ENCODE assay signal across 8 mouse cellular contexts in the genomic region with DNA sequence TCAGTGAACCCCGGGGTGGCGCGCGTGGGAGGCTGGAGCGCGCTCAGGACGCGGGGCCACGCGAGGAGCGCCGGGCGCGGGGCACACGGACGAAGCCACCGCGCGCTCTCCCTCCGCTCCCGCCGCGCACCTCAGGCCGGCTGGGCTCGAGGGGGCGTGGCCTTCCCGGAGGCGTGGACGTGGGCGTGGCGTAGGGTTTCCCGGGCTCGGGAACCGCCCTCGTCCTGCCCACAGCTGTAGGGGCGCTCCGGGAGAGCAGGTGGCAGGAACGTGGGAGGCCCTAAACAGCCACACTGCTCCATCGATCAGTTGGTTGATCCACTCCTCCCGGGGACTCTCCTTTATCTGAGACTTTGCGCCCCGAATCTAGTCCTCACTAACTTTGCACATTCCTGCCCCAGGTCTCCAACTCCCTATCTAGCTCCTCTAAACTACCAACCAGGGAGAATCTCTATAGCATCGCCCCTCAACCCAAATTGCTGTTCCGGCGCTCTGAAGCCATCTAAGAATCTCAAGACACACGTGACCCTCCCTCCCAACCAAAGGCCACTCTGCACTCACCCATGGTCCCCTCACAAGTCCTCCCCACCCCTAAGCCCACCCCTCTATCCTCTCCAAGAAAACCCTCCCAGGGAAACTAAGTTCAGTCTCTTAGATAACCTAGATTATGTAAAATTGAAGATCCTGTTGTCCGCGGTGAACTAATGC. TPM values are rescaled to one million over a fixed set of nuclear protein-coding genes. Genes with fewer than 3 reads are reported as not detected.
DNase-seq lines count a peak whose midpoint lies in the region; ATAC-seq and TF ChIP-seq lines count a peak whose summit lies in the region.

Gene Nrtn, minus strand, starts transcription at position 115 of the 708 bp plus-strand sequence.

- H3K4me1 ChIP-seq in hindbrain, embryonic 11.5 days (replicated peaks; ENCODE audit: control insufficient read depth, insufficient read depth, low read length) = peaks cover 9% of the 10 kb centered on the region

- ATAC-seq in Patski = peak; percentile 82
- peak; percentile 53 for ATAC-seq in hindbrain, embryonic 11.5 days (ENCODE audit: low FRiP score)
- peak; percentile 54 for ATAC-seq in megakaryocyte progenitor cell, adult 5-6 weeks (replicated peaks; ENCODE audit: poor library complexity)

- H3K4me3 ChIP-seq in hindbrain, embryonic 11.5 days (ENCODE audit: low read depth, low read length) = peak within 1 kb of the TSS; percentile 37

- CTCF ChIA-PET in Patski (lab: Charles Lee) = interaction anchor here (0.7 kb wide), 1 partner anchor 49 kb away, joined by 3 read pairs; no protein-coding TSS in a partner anchor

- WGBS in hindbrain, embryonic 11.5 days = under 1% methylated on average over 48 of the region's 48 CpGs

- H3K9me3 ChIP-seq in hindbrain, embryonic 11.5 days (ENCODE audit: control insufficient read depth, low read length) = no peaks in the 10 kb centered on the region

- H3K27me3 ChIP-seq in Patski = peaks cover 7% of the 10 kb centered on the region
- peaks cover 50% of the 10 kb centered on the region for H3K27me3 ChIP-seq in hindbrain, embryonic 11.5 days (ENCODE audit: control insufficient read depth, insufficient read depth, low read length)

- H3K27ac ChIP-seq in hindbrain, embryonic 11.5 days (ENCODE audit: low read depth, low read length) = no peak within 1 kb of the TSS

- intact Hi-C loops in left cerebral cortex, postnatal 25 days (cut with DNase I) = no loop called here

- in situ Hi-C loops in Patski (cut with MboI; ENCODE audit: low pct_unique_long_range_greater_than_20kb) = loop anchor here (5.0 kb wide), 1 partner anchor 40 kb away; the partner anchor contains the start of genes Ndufa11 and Vmac

- H3K4me2 ChIP-seq in hindbrain, embryonic 11.5 days (replicated peaks; ENCODE audit: low read depth, low read length) = peak within 1 kb of the TSS; percentile 95

- TF ChIP-seq CTCF in Patski (IDR thresholded peaks at IDR 0.05) = no peak

- peak within 1 kb of the TSS; percentile 44 for H3K9ac ChIP-seq in hindbrain, embryonic 11.5 days (ENCODE audit: low read depth, low read length)

- H3K36me3 ChIP-seq in hindbrain, embryonic 11.5 days (ENCODE audit: control insufficient read depth, insufficient read depth, low read length) = no peaks in the 10 kb centered on the region

- no peak for DNase-seq in Patski (ENCODE audit: low read depth, low spot score)
- DNase-seq in cerebellum, adult 8-10 months = peak; percentile 33
- DNase-seq in frontal cortex, postnatal 36 days (ENCODE audit: low spot score in 2 of 2) = peak; percentile 40 to 60
- DNase-seq in hindbrain, embryonic 11.5 days (ENCODE audit: low spot score) = peak; percentile 86
- peak; percentile 50 to 70 for DNase-seq in left cerebral cortex, postnatal 25 days (ENCODE audit: low spot score in 2 of 2)
- DNase-seq in skeletal muscle tissue, adult 2 months (ENCODE audit: low read depth, low spot score) = peak; percentile 53
- no peak for DNase-seq in natural killer cell, adult 2 months (ENCODE audit: low spot score in 2 of 2)

- POLR2A ChIA-PET in Patski (lab: Charles Lee) = no interaction called here

RNA-seq across cellular contexts. Expression of gene Nrtn, which starts in this region (rescaled TPM):
- polyA plus RNA-seq in Patski (2021) = 7.1 TPM
- 4.4 and 4.6 TPM in 2 replicates for polyA plus RNA-seq in hindbrain, embryonic 11.5 days (2014; fragmentation: Nextera tagmentation; extraction: Ambion mirVana)
- total RNA-seq in left cerebral cortex, postnatal 25 days (2021) = 1 to 10 TPM; 3.8 to 4.1 TPM
- total RNA-seq in megakaryocyte progenitor cell, adult 5-6 weeks (2015) = not detected in 2 replicates
- total RNA-seq in megakaryocyte progenitor cell, adult 5-6 weeks (2017) = not detected in 2 replicates

Comparison
In these comparisons a context has a peak if more than half of its experiments do, and no peak if none do; other contexts are left out.
1. RNA of gene Nrtn (total RNA-seq): 3.8 to 4.1 TPM in left cerebral cortex, postnatal 25 days; not detected in megakaryocyte progenitor cell, adult 5-6 weeks; every median in the first group is over 4 times any median in the second.
2. Peak in ATAC-seq in megakaryocyte progenitor cell, adult 5-6 weeks; RNA of the gene not detected or under 1 TPM.
3. DNase-seq: peak in cerebellum, adult 8-10 months (single experiment), frontal cortex, postnatal 36 days (2 of 2), hindbrain, embryonic 11.5 days (single experiment), left cerebral cortex, postnatal 25 days (2 of 2) and skeletal muscle tissue, adult 2 months (single experiment); none in Patski (single experiment) and natural killer cell, adult 2 months (0 of 2).
4. Peak in every context shown above with its lines, with median percentiles within 50 percentile points of each other: ATAC-seq.